In the genomic region with DNA sequence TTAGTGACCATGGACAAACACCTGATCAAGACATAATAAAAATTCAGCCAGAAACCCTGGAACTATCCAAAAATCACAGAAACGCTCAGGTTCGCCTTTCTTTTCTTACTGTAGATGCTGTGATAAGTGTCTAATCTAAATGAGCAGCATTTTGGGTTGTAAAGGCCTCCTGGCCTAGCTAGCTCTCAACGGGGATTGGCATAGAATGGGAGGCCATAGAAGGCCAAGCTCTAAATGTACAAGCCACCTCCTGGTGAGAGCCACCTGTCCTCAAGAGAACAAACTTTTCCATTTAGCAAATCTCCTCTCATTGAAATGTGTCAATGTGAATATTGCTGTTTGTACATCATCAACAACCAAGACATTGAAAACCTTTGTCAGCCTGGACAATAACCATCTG, we compare ENCODE assay signal across 9 mouse cellular contexts.
"Had no signal": no experiment of that assay in that cellular context is flagged by ENCODE, and none has a peak within 500 bp of the region (broad histone marks: within the 10 kb centered on the region; RNA-seq: fewer than 3 reads in every experiment).

No protein-coding gene starts in this region.

- DNase-seq: kidney, postnatal 36 days; layer of hippocampus, adult 9-11 months; layer of hippocampus, postnatal 36 days; lung, embryonic 14.5 days; lung, postnatal 10 days; lung, postnatal 4 days; midbrain, embryonic 14.5 days; thymus, adult 2 months; thymus, postnatal 25 days had no signal
